Mouse (Mus musculus): ENCODE results near the gene Olfr1031.
"Not testable (repeated sequence)": the region's sequence is repeated elsewhere in the genome, so short reads cannot be mapped to it uniquely, and the experiment has no call there.

GRCm38 (mm10) chr2:86021518-86021917, 31.4 kb downstream of the Olfr1031 start:
- TF ChIP-seq CTCF (IDR thresholded peaks at IDR 0.05; ENCODE audit: control insufficient read depth, insufficient read depth, insufficient replicate concordance, low read depth, low read length); POLR2A (IDR thresholded peaks at IDR 0.05; ENCODE audit: control insufficient read depth, low read depth, low read length): not testable (repeated sequence)

Measured in testis, adult 2 months (tissue).